Mouse (Mus musculus): ENCODE data around the gene Sntg2.

The Sntg2 gene

DNA sequence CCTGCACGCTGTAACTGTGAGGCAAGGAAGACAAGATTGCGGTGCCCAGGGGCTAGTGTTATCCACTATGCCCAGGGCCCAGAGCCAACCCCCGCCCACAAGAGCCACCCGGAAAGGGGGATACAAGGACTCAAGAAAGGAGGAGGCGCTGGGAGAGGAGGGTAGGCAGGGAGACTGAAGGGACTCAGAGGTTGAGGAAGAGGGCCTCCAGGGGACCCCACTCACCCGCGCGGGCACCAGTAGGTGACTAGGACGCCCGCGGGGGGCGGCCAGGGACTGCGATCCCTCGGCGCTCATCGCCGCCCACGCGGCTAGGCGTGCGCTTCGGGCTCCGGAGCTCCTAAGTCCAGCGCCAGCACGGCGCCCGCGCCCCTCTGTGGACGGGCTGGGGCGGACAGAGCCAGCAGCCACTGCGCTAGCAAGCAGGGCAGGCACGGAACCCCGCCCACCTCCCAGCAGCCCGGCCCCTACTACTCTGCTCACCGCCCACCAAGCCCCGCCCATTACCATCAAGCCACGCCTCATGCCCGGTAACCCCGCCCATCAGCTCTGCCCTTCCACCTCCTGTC is at the start of gene Sntg2:
Gene Sntg2 (minus strand): TSS at position 443 of the 569 bp plus-strand sequence.
- DNase-seq: peak; percentile 80 to 89

DNA sequence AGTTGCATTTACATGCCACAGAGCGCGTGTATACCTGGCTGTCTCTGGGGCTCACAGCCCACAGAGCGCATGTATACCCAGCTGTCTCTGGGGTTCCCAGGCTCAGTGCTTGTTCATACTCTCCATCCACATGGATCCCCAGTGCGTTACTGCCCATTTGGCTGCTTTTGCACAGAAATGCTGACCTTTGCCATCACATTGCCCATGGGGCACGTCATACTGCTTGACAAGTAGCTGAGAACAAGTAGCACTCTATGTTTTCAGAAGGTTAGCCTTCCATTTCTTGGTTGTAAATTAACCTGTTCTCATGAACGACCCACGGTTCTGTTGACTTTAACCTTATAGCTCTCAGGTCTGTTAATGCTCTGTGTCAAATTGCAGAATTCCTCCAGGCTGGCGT is 43.4 kb upstream of the Sntg2 start:
- DNase-seq: peak; percentile 62 to 68

DNA sequence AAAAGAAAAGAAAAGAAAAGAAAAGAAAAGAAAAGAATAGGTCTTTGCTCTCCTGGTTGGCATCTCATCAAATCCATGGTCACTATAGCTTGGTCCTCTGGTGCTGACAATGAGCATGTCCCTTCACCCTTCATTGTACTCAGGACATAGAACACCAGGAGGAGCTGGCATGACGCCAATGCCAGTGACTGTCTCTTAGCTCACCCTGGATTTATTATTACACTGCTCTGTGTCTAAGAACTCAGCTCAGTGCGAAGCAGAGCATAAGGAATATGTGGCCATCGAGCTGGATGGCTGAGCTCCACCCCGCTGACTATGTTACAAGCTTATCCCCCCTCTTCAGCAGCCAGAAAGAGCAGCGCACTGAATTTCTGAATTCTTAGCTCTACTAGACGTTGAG is 42.8 kb upstream of the Sntg2 start:
- peak; percentile 45 to 53 for DNase-seq

DNA sequence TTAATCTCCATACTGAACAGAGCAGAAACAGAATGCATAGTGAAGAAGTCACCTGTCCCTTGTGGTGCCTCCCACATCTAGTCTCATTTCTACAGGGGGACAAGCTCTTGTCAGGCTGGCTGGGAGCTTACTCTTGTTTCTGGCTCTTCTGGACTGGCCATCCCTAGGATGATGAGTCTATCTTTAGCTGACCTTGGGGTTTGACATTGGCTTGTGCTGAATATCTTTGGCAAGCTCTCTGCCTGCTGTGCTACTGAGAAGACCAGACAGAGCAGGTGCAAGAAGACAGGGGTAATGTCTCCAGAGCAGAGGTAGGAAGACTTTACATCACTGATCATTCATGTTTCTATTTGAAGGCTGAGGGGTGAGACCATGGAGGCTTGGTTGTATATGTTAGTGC is 29.5 kb upstream of the Sntg2 start:
- no peak for DNase-seq

DNA sequence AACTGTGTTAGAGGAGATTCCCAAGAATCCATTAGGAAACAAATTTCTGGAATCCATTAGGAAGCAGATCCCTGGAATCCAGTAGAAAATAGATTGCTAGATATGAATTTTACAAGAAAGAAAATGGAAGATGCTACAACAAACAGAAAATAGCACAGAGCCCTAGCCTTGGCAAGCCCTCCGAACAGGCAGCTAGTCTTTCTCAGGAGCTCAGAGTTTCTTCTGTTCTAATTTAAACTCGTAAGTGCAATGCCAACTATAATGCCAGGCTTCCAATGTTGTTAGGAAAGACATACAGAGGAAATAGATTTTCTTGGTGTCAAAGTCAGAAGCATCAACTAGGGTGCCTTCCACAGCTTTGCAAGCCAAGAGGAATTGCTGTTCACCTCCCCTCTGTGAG is 27.4 kb upstream of the Sntg2 start:
- no peak for DNase-seq

DNA sequence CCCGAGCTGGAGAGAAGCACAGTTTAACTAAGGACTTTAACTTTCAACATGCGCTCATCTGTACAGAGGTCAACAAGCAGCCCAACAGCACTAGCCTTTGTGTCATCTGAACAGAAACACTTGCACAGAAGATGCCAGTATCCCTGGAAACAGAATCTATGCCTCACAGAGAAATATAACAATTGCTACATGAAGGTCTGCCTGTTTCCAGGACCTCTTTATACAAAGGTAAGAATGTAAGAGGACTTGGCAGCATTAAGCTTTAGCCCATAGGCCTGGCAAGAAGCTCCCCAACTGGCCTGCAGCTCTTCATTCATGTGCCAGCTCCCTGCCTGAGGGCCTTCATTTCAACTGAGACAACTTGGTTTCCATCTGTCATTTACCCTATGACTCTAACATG is 26.9 kb upstream of the Sntg2 start:
- DNase-seq: no peak

DNA sequence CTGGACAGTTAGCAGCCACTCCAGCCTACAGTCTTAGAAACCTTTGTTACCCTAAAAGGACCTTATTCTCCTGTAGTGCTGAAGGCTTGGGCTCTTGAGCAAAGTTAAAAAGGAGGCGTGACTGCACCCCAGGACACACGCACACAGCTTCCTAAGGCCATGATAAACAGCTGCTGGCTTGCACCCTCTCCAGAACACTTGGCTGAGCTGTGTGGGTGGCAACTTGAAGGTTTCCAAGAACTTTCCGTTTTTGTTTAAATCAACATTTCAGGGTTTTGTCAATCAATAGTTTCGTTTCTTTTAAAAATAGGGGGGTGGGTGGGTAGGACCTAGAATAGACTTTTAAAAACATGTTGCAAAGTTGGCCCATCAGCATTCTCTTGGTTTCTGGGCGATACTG is 882 bp downstream of the Sntg2 start:
- no peak for DNase-seq

DNA sequence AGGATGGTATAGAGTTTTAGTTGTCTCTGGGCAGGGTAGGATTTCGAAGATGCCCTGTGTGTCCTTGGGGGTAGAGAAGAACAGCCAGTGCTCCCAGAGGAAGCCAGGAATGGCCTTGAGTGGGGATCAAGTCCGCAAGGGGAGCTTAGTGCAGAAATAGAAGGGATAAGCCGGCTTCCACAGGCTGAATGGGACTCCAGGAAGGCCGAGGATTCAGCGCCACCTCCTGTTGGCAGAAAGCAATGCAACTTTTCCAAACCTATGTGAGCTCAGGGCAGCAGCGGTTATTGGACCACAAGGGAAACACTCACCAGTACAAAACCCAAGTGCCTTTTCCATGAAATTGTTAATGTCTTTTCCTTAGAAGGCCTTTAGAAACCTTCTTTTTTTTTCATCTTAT is 3.4 kb downstream of the Sntg2 start:
- DNase-seq: peak; percentile 65 to 86

DNA sequence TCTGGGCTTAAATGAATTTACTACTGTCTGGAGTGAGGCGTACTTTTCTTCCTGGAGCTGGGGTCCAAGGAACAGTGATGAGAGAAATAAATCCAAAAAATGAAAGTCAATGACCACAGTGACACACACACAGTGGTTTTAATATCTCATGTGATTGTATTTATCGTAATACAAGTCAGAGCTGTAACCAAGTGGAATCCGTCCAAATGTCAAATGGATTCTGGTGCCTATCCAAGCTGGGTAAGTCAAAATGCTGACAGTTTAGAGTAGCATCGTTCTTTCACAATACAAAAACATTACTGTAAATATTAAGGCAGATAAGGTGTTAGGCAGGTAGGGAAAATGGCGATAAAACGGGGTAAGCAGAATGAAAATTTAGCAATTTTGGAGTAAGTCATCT is 4.0 kb downstream of the Sntg2 start:
- no peak for DNase-seq

DNA sequence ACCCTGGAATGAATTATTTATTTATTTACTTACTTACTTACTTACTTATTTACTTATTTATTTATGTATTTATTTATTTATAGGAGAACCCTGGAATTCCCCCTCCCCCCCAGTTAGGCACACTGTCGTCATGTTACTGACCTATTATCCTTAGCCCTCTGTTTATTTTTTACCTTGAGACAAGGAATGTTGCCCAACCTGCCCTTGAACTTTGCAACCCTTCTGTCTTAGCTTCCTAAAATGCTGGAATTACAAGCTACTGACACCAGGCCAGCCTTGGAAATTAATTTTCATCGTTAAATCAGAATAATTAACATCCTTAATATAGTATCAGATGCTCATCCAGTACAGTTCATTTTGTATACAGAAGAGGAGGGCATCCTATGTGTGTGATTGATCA is 10.9 kb downstream of the Sntg2 start:
- no peak for DNase-seq

DNA sequence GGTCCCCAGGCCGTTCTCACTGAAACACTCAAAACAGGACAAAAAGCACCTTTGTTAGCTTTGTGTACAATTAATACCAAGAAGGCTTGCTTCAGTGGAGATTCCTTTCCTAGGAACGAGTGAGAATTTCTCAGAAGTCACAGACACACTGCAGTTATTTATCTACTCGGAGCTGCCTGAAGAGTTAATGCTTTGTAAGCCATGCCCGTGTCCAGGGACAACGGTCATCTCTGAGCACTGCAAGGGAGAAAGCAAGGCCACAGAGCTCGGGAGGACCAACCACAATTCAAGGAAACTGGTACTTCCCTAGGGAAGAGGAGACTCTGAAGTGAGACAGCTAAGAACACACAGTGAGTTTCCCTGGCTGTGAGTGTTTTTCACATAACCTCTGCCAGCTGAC is 15.5 kb downstream of the Sntg2 start:
- DNase-seq: peak; percentile 54 to 72

DNA sequence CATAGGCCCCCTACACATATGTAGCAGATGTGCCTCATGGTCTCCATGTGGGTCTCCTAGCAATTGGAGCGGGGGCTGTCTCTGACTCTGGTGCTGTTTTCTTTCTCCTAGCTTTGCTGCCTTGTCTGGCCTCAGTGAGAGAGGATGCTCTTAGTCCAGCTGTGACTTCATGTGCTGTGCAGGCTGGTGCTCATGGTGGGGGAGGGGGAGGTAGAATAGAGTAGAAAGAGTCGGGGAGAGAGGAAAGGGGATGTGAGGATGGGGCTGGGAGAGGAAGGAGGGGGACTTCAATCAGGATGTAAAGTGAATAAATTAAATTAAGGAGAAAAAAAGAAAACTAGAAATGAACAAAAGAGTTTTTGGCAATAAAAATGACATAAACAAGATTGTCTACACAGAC is 20.8 kb downstream of the Sntg2 start:
- DNase-seq: no peak

DNA sequence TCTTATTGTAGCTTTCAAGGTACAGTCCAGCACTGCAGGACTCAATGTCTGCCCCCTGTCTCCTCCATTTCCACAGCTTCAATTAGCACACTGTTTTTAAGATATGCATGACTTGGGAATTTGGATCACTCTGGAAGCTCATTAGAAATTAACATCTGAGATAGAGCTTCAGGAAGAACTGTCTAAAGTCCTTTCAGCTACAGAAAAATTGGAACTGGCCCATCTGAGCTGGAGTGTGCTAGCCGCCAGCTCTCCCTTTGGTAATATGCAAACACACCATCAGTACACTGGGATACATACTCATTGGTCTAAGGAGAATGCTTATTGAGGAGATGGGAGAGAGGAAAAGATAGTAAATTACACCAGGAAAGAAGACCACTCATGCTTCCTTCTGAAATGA is 25.1 kb downstream of the Sntg2 start:
- peak; percentile 22 to 30 for DNase-seq

DNA sequence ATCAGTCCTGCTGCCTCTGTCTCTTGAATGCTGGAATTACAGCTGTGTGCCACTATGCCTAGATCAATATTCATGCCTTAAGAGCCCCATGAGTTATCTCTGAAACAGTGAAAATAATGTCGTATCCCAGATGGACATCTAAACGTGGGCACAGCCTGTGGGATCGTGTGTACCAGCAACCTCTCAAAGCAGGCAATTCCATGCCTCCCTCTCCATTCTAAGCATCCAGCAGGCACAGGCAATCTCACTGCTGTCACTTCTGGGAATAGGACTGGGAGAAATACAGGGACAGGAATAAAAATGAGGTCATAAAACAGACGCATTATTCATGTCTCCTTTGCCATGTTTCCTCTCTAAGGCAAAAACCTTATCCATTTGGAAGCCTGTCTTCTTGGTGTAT is 25.9 kb downstream of the Sntg2 start:
- no peak for DNase-seq

DNA sequence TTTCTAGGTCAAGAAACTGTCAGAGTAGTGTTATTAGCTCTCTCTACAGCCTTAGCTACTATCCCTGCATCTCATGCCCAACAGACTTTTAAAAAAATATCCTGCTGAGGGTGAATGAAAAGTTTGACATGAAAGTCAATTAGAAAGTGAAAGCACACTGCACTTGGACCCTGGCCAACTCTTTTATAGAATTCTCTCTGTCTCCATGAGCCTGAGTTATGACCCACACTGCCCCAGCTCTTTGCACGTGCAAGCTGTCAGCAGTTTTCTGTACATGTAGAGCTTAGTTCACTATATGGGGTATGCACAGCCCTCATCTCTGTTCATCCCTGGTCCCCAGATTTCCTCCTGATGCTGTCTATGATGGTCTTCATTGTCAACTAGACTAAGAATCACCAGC is 28.4 kb downstream of the Sntg2 start:
- DNase-seq: peak in 1 of 2 experiments; percentile 18

DNA sequence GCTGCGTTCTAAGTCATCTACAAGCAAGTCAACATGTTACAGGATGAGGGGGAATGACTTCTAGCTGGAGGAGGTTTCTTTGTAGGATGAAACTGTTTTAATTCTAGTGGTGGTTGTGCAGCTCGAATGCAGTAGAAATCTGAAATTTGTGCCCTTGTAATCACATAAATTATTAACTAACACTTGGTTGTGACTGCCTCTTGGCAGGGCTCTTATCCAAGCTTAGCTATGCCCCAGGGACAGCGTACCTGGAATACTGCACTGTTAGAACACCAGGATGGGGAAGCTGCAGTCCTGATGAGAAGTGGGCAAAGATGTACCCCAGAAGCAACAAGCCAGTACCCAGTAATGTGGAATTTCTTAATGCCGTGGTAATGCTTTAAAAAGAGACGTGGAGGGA is 36.9 kb downstream of the Sntg2 start:
- DNase-seq: peak; percentile 33 to 44

DNA sequence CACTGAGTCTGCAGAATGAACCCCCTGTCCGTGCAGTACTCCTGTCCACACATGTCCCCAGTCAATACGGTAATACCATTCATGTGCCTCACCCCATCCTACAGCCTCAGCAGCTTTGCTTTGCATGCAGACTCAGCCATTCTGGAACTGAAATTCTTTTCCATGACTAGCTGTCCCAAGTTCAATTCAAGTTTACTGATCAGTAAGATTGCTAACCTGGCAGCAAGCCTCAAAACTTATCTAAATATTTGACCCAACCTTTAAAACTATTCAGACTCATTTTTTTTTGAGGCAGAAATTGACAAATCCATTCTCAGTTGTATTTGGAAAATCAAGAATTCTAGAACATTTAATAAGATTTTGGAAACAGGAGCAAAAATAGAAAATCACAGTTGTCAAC is 38.7 kb downstream of the Sntg2 start:
- DNase-seq: no peak

DNA sequence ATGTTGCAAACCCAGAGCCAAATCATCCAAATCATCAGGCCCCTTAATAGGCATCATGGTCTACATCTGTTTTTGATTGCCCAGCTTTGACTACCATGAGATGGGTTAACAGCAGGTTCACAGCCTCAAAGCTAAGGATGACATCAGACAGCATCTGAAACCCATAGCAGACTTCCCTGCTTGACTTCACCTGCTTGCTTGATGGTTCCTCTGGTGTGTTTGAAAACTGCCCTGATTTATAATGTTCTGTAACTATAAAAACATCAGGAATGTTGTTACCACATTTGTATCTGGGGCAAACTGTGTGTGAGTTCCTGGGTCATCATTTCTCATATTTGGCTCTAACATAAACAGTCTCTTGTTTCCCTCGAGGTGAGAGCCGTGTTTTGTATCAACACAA is 55.2 kb downstream of the Sntg2 start:
- DNase-seq: no peak

DNA sequence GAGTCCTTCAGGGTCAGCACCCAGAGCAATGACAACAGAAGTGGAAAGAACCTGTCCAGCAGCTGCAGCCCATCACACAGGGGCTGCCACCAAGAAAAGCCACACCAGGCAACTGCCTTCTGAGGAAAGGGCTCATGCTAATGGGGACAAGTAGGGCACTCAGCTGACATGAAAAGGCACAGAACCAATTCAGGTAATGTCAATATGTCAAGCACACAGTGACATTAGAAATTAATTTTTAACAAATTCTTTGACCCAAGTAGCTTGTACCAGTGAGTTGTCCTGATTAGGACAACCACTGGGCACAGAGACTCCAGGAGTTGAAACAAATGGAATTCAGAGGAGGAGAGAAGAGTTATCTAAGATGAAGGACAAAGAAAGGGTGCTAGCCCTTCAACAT is 60.2 kb downstream of the Sntg2 start:
- DNase-seq: no peak

DNA sequence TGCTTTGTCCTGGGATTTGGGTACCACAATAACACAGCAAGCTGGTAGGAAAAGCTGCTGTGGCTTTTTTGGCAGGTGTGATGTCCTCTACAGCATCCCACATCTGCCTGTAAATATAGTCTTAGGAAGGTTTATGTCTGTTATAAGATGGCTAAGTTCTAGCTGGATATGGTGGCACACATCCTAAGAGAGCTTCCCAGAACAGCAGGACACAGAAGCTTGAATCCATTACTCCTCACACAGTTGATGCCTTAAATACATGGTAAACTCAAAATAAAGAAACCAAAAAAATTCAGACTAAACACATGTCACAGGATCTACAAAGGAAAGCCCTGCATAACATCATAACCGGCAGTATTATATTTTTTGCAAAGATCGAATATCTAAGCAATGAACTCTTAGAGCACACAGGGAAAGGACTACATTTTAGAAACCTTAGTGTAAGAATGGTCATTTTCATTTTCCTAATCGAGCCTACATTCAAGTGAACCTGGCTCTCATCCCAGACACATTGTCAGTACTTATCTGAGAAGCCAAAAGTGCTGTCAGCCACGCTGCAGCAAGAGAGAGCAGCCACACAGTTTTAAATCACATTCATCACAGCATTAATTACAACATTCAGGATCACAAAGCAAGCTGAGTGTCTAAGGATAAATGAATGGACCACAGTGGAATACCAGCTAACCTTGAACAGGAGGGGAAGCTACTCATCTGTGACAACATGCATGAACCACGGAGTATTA is 64.8 kb downstream of the Sntg2 start:
- DNase-seq: no peak

DNA sequence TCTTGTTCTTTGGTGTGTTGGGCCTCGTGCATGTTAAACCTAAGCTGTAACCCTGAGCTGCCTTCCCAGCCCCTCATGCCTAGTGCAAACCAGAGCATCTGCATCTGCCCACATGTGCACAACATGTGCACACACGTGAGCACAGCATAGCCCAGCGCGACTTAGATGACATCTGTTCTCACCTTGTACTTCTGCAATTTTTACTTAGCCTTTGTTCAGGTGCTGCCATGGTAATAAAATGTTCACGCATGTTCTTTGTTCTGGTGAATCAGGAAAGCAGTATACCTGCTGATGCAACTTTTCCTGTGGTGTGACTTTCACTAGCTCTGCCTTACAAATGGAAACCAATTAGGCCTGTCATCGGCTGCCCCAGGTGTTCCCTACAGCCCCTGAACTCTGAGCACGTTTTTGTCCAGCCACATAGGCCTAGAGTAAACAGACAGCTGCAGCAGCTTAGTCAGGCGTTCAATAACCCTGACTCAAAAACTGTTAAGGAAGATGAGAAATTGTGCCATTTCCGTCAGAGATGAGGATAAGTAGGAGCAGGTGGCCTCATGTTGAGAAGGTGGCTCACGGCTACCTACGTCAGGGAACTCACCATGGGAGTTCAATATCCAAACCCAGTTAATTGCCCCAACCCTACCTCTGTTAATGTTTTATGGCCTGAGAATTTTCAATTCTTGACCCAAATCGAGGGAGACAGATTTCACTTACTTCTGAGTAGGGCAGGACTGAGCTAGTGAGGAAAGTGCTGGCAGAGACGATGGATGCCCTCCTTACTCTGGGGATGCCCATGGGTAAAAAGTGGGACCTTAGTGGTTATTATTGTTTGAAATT is 80.2 kb downstream of the Sntg2 start:
- DNase-seq: peak; percentile 30 to 36

DNA sequence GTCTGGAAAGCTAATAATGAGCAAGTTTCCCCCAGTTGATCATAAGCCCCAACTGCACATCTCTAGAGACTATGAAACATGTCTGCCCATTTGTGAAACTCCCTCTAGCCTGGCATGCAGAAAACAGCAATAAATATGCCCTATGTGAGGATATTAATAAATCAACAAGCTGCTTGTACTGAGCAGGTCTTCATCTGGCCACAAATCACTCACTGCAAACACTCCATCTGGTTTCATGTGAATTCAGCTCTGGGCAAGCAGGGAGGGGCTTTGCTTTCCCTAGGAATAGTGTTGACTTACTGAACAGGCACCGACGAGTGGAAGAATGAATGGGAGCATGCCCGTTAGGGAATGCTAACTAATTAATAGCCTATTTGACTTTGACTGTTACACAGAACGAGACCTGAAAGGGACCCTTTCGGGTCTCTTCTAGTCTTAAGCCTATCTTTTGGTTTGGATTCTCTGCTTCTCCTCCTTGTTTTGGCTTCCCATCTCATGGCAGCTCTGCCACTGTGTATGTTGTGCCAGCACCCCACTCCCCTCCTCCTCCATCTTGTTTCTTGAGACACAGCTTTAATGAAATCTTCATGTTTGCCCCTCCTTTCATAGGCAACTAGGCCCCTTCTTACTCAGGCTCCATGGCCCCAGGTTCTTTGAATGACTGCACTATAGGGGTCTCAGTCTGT is 86.1 kb downstream of the Sntg2 start:
- no peak for DNase-seq

DNA sequence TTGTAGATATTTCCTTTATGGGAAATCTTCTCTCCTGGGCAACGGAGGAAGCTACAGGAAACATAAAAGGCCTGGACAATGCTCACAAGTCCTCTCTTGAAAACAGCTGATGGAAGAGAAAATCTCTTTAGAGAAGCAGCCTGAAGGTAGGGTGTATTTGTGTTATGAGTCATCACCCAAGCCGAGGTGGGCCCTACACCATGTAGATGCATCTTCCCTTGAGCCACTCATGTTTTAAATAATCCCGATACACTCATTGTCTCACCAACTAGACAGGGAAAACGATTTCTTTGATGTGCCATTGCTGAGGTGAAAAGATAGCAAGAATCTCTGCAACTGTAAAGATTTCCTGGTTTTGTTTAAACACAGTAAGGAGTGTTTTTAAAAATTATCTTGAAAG is 89.4 kb downstream of the Sntg2 start:
- DNase-seq: no peak
